Comparison of ENCODE assay signal across 8 mouse cellular contexts in the genomic region with DNA sequence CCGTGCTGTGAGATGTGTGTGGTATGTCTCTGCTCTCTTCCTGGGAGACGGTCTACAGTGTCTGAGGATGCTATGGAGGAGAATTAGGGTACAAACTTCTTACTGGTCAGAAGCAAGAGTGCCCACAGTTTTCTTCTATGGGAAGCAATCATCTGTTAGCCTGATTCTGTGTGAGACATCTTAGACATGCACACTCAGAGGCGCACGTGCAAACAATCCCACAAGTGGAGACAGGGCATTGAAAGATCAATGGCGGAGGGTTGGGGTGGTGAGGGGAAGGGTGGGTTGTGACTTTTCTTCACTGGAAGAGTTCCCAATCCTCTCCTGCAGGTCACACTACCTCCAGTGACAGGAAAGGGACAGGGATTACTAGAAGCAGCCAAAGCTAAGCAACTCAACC. TPM values are rescaled to one million over a fixed set of nuclear protein-coding genes. Genes with fewer than 3 reads are reported as not detected.
DNase-seq lines count a peak whose midpoint lies in the region; ATAC-seq and TF ChIP-seq lines count a peak whose summit lies in the region.

No protein-coding gene starts in this region.

- DNase-seq in kidney, postnatal 0 days (ENCODE audit: low spot score), result no peak
- no peak for DNase-seq in kidney, postnatal 10 days
- no peak for DNase-seq in cerebellum, adult 11 months
- DNase-seq in frontal cortex, postnatal 25 days (ENCODE audit: low spot score in 2 of 2), result no peak
- no peak for DNase-seq in thymus, postnatal 0 days (ENCODE audit: low spot score)

- H3K4me3 ChIP-seq in kidney, postnatal 0 days (replicated peaks; ENCODE audit: low read depth, low read length), result peak overlapping the region; percentile 35
- H3K4me3 ChIP-seq in embryonic facial prominence, embryonic 12.5 days, result peak overlapping the region; percentile 56
- peak overlapping the region; percentile 61 for H3K4me3 ChIP-seq in intestine, embryonic 16.5 days (ENCODE audit: low read length)
- H3K4me3 ChIP-seq in neural tube, embryonic 12.5 days, result peak overlapping the region; percentile 58

- peak overlapping the region; percentile 61; the same call in 1 of the 2 replicates for H3K9ac ChIP-seq in kidney, postnatal 0 days (ENCODE audit: low read depth, low read length)
- H3K9ac ChIP-seq in embryonic facial prominence, embryonic 12.5 days, result peak overlapping the region; percentile 72
- H3K9ac ChIP-seq in intestine, embryonic 16.5 days (ENCODE audit: low read depth, low read length), result peak overlapping the region; percentile 73
- H3K9ac ChIP-seq in neural tube, embryonic 12.5 days, result peak overlapping the region; percentile 70

- TF ChIP-seq CTCF in kidney, postnatal 0 days (IDR thresholded peaks at IDR 0.05; ENCODE audit: low read depth), result no peak

- no peak for ATAC-seq in kidney, postnatal 0 days (replicated peaks; ENCODE audit: low FRiP score, low read depth)
- ATAC-seq in embryonic facial prominence, embryonic 12.5 days (ENCODE audit: insufficient number of reproducible peaks, insufficient read depth, low FRiP score, low TSS enrichment), result no peak
- no peak for ATAC-seq in intestine, embryonic 16.5 days
- no peak for ATAC-seq in neural tube, embryonic 12.5 days (ENCODE audit: low FRiP score, low read depth)

- WGBS in kidney, postnatal 0 days, result 38% methylated on average over 5 of the region's 5 CpGs
- WGBS in embryonic facial prominence, embryonic 12.5 days, result 35% methylated on average over 5 of the region's 5 CpGs
- 47% methylated on average over 5 of the region's 5 CpGs for WGBS in intestine, embryonic 16.5 days
- WGBS in neural tube, embryonic 12.5 days, result 45% methylated on average over 5 of the region's 5 CpGs

- H3K4me2 ChIP-seq in kidney, postnatal 0 days (ENCODE audit: low read length), result peak overlapping the region; percentile 67
- H3K4me2 ChIP-seq in embryonic facial prominence, embryonic 12.5 days (replicated peaks), result peak overlapping the region; percentile 91
- H3K4me2 ChIP-seq in intestine, embryonic 16.5 days (ENCODE audit: low read depth, low read length), result peak overlapping the region; percentile 98
- H3K4me2 ChIP-seq in neural tube, embryonic 12.5 days (replicated peaks), result peak overlapping the region; percentile 95

- H3K36me3 ChIP-seq in kidney, postnatal 0 days (ENCODE audit: insufficient read depth, low read length), result no peaks in the 10 kb centered on the region
- no peaks in the 10 kb centered on the region for H3K36me3 ChIP-seq in embryonic facial prominence, embryonic 12.5 days
- H3K36me3 ChIP-seq in intestine, embryonic 16.5 days (ENCODE audit: control insufficient read depth, insufficient read depth, low read length), result no peaks in the 10 kb centered on the region
- no peaks in the 10 kb centered on the region for H3K36me3 ChIP-seq in neural tube, embryonic 12.5 days

- H3K9me3 ChIP-seq in kidney, postnatal 0 days (replicated peaks; ENCODE audit: low read length), result no peaks in the 10 kb centered on the region
- no peaks in the 10 kb centered on the region for H3K9me3 ChIP-seq in embryonic facial prominence, embryonic 12.5 days
- H3K9me3 ChIP-seq in intestine, embryonic 16.5 days (ENCODE audit: control insufficient read depth, low read length), result no peaks in the 10 kb centered on the region
- no peaks in the 10 kb centered on the region for H3K9me3 ChIP-seq in neural tube, embryonic 12.5 days

- H3K4me1 ChIP-seq in kidney, postnatal 0 days (replicated peaks; ENCODE audit: insufficient read depth, low read length), result no peaks in the 10 kb centered on the region; the same call in 1 of the 2 replicates
- peaks cover 20% of the 10 kb centered on the region for H3K4me1 ChIP-seq in embryonic facial prominence, embryonic 12.5 days
- peaks cover 8% of the 10 kb centered on the region; the same call in 1 of the 2 replicates for H3K4me1 ChIP-seq in intestine, embryonic 16.5 days (ENCODE audit: control insufficient read depth, insufficient read depth, low read length)
- H3K4me1 ChIP-seq in neural tube, embryonic 12.5 days, result peaks cover 12% of the 10 kb centered on the region; the same call in 1 of the 2 replicates

- H3K27ac ChIP-seq in kidney, postnatal 0 days, result no peak overlapping the region
- H3K27ac ChIP-seq in embryonic facial prominence, embryonic 12.5 days, result no peak overlapping the region
- H3K27ac ChIP-seq in intestine, embryonic 16.5 days (ENCODE audit: low read length), result no peak overlapping the region
- no peak overlapping the region for H3K27ac ChIP-seq in neural tube, embryonic 12.5 days

- H3K27me3 ChIP-seq in kidney, postnatal 0 days (ENCODE audit: insufficient read depth, low read length), result no peaks in the 10 kb centered on the region
- 0 out of 2 replicates have a peak, but pooled peaks cover 6% of the 10 kb centered on the region for H3K27me3 ChIP-seq in embryonic facial prominence, embryonic 12.5 days
- H3K27me3 ChIP-seq in intestine, embryonic 16.5 days (replicated peaks; ENCODE audit: control insufficient read depth, insufficient read depth, low read length), result no peaks in the 10 kb centered on the region
- peaks cover 24% of the 10 kb centered on the region for H3K27me3 ChIP-seq in neural tube, embryonic 12.5 days (replicated peaks)

RNA-seq across cellular contexts. Expression of a gene that starts 0.6 kb away (rescaled TPM):
- polyA plus RNA-seq in kidney, postnatal 0 days (2015; fragmentation: Nextera tagmentation; extraction: Ambion mirVana), result 0.71 and 0.89 TPM in 2 replicates
- polyA plus RNA-seq in embryonic facial prominence, embryonic 12.5 days (2016; fragmentation: Nextera tagmentation; extraction: Ambion mirVana), result 1.2 and 1.5 TPM in 2 replicates
- 0.75 TPM in 2 replicates for polyA plus RNA-seq in intestine, embryonic 16.5 days (2015; fragmentation: Nextera tagmentation; extraction: Ambion mirVana)
- 0.43 and 0.46 TPM in 2 replicates for polyA plus RNA-seq in neural tube, embryonic 12.5 days (2016; fragmentation: Nextera tagmentation; extraction: Ambion mirVana)
- polyA plus RNA-seq in thymus, postnatal 0 days (2015; fragmentation: Nextera tagmentation; extraction: Ambion mirVana), result 0.31 and 0.49 TPM in 2 replicates

RNA-seq across cellular contexts. Expression of a gene that starts 25.0 kb away (rescaled TPM):
- polyA plus RNA-seq in kidney, postnatal 0 days (2015; fragmentation: Nextera tagmentation; extraction: Ambion mirVana), result 0.05 TPM in 1 of 2 replicates, not detected in the other
- not detected in 2 replicates for polyA plus RNA-seq in embryonic facial prominence, embryonic 12.5 days (2016; fragmentation: Nextera tagmentation; extraction: Ambion mirVana)
- 0.06 TPM in 1 of 2 replicates, not detected in the other for polyA plus RNA-seq in intestine, embryonic 16.5 days (2015; fragmentation: Nextera tagmentation; extraction: Ambion mirVana)
- not detected in 2 replicates for polyA plus RNA-seq in neural tube, embryonic 12.5 days (2016; fragmentation: Nextera tagmentation; extraction: Ambion mirVana)
- 3.1 and 3.6 TPM in 2 replicates for polyA plus RNA-seq in thymus, postnatal 0 days (2015; fragmentation: Nextera tagmentation; extraction: Ambion mirVana)
